Mouse (Mus musculus) right cerebral cortex, postnatal 10 days (tissue): ENCODE measurements around the gene Krit1.
"Not testable (repeated sequence)": the region's sequence is repeated elsewhere in the genome, so short reads cannot be mapped to it uniquely, and the experiment has no call there.

Experiments used
- DNase-seq, 2 experiments: peaks; one replicate each; pipeline ENCODE4 v3.0.0; 2021; ENCODE audit warnings: low spot score in 2 of 2

The Krit1 gene

DNA sequence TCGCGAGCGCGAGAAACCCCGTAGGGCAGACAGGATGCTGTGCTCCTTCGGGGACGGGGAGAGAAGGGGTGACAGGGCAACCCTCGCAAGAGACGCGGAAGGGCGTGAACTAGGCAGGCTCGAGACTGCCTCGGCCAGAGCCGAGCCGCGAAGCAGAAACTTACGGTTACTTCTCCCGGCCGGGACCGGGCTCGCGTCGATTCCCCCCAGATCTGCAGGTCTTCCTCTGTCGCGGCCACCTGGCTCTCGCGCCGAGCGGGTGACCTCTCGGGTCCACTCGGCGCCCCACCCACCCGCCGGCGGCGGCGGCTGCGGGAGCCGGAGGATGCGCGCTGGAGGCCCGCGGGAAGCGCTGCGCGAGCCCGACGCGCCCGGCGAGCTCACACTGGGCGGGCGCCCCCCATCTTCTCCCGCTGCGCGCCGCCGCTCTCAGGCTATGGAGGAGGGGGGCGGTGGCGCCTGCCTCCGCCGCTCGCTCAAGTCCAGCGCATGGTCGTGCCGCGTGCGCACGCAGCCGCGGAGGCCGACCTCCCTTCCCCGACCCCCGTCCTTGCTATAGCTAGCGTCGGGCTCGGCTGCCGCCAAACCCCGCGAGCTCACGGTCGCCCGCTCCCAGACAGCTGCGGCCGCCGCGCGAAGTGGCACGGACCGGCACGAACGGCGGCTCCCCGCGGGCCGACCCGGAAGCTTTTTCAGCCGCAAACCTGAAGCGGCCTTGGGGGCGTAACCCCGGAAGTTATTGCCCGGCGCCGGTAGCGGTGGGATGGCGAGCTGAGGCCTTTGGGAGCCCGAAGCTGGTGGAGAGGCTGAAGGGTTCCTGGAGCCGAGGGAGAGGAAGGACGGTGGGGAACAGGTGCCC lies at the start of gene Krit1, which contains the start of gene Ankib1:
Gene Krit1, plus strand, starts transcription at position 752 of the 859 bp plus-strand sequence.
Gene Ankib1, minus strand, starts transcription at position 493 of the 859 bp plus-strand sequence.
- DNase-seq = peak; percentile 95

DNA sequence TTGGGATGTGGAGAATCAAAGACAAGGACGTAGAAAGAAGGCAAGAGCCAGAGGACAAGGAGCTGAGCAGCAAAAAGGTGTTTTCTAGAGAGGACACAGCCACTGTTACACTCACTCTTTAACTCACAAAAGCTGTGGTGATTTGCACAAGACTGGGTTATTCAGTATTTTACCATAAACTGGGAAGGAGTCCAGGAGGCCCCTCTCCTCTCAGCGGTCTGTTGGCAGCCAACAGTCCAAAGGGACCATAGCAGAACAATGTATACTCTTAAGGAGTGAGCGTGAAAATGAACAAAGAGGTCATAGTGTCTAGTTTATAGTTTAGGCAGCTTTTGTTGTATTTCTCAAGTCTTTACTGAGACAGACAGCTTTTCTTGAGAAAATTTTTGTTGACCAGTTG lies 31.5 kb upstream of the Krit1 start:
- DNase-seq = no peak

DNA sequence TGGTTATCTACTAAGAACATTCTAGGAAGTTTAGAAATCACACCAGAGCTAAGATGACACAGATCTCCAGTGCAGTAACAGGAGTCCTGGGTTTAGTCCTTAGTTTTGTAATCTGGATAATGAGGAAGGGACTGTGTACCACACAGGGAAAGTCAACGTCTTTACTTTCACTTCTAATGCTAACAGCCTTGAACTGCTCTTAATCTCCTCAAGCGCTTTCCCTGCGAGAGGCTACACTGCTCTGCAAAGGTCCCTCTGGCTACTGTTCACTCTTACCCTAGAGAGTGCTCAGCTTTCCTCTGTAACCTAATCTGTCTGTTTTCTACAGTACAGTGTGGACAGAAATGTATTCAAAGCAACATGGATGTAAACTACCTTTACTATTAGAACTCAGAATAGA lies 31.0 kb upstream of the Krit1 start:
- no peak for DNase-seq

DNA sequence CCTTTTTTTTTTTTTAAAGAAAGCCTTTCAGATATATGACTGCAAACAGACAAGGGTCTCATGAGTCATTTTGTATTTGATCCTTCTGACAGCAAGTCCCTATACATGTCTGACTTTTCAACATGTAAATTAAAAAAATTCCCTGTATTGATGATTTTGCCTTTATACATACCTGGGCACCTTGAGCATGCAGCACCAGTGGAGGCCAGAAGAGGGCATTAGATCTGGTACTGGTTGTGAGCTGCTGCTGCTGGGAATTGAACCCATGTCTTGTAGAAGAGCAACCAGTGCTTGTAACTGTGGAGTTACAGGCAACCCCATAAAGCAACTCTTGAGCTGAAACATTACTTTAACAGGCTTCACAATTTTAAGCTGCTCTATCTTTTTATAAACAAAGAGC lies 20.3 kb upstream of the Krit1 start:
- no peak for DNase-seq

DNA sequence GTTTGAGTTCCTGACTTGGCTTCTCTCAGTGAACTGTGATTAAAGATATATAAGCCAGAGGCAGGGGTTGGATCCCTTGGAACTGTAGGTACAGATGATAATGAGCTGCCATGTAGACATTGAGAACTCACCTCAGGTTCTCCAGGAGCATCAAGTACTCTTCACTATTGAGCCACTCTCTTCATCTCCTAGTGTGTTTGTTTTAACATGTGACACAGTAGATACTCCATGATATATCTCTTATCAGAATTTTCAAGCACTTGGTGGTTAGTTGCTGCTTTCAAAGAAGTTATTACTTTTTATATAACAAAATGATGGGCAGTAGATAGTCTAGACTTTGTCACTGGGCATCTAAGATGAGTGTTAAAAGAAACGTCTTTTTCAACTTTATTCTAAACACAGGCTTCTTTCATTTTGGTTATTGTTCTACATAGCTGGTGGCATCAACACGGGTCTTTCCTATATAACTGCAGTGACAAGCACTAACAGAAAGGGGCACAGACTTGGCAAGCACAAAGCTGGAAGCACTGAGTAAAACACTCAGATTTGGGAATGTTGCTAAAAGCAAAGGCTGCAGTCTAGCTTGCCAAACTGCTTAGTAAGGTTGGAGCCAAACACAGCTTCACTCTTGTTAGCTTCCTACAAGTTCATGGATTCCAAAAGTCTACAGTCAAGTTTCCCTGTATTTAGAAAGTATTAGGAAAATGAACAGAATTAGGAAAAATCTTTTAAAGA lies 18.9 kb upstream of the Krit1 start:
- peak in 1 of 2 experiments; percentile 37 for DNase-seq

DNA sequence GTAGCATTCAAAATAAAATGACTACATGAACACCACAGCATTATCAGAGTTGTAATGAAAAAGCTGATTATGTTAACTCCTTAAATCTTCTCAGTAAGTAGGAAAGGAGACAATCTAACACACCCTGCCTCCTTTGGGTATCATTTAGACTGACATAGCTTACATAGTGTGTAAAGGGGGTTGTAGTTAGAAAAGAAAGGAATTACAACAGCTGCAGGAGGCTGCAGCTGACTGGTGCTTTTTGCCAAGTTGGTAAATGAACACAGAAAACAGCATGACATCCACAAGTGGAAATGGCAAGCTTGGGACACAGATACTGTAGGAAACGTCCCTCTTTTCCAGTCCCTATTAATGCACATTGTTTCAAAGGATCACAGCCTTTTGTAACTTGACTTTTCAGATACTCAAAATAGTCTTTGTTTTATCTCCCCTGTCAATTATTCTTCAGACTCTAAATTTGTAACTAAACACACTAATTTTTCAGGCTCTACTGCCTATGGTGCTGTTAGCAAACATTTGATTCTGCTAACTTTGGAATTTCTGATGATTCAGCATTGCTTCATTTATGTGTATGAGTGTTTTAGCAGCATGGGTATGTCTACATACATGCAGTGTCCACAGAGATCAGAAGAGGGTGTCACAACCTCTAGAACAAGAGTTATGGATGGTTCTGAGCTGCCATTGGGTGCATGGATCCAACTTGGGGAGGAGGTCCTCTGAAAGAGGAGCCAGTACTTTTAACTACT lies 18.1 kb upstream of the Krit1 start:
- no peak for DNase-seq

DNA sequence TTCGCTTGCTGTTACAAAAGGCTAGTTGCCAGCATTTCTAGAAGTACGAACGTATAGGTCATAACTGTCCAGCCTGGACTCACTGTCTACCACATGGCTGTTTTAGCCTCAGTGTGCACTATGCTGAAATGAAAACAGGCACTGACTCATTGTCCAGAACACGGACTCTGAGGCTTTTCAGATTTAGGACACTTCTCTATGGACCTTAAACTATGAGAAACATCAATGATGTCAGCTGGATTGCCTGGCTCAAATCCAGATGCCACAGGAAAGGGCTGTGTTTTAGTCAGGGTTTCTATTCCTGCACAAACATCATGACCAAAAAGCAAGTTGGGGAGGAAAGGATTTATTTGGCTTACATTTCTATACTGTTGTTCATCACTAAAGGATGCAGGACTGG lies 15.4 kb upstream of the Krit1 start:
- DNase-seq = no peak

DNA sequence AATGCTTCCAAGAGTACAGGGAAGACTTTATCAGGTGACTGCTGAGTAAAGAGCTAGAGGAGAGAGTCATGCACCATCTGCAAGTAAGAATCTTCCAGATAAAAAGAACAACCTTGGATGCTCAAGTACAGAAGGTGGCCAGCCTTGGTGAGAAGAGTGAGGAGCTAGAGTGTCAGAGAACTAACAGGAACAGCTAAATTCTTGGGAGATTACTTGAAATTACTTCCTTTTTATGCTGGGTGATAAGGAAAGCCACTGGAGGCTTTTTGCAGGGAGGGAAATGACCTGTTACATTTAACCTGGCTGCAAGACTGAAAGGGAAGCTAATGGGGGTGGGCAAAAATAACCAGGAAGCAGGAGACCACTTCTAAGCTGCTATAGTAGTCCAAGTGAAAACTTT lies 11.9 kb upstream of the Krit1 start:
- no peak for DNase-seq

- DNase-seq = not testable (repeated sequence)
Observed at GRCm38 (mm10) chr5:3797101-3797500, 5.9 kb upstream of the Krit1 start.

DNA sequence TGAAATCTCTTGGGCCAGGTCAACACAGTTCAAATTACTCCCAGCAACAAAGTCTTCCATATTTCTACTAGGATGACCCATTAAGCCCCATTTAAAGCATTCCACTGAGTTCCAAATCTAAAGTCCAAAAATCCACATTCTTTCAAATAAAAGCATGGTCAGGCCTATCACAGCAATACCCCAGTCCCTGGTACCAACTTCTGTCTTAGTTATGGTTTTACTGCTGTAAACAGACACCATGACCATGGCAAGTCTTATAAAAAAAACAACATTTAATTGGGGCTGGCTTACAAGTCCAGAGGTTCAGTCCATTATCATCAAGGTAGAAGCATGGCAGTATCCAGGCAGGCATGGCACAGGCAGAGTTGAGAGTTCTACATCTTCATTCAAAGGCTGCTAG lies 4.3 kb upstream of the Krit1 start:
- not testable (repeated sequence) for DNase-seq

- DNase-seq = no peak
Observed at GRCm38 (mm10) chr5:3800041-3800440, 2.9 kb upstream of the Krit1 start.

GRCm38 (mm10) chr5:3800881-3801280 lies 2.1 kb upstream of the Krit1 start:
- DNase-seq = no peak

- no peak for DNase-seq
Observed at GRCm38 (mm10) chr5:3801672-3802432, 1.1 kb upstream of the Krit1 start.

DNA sequence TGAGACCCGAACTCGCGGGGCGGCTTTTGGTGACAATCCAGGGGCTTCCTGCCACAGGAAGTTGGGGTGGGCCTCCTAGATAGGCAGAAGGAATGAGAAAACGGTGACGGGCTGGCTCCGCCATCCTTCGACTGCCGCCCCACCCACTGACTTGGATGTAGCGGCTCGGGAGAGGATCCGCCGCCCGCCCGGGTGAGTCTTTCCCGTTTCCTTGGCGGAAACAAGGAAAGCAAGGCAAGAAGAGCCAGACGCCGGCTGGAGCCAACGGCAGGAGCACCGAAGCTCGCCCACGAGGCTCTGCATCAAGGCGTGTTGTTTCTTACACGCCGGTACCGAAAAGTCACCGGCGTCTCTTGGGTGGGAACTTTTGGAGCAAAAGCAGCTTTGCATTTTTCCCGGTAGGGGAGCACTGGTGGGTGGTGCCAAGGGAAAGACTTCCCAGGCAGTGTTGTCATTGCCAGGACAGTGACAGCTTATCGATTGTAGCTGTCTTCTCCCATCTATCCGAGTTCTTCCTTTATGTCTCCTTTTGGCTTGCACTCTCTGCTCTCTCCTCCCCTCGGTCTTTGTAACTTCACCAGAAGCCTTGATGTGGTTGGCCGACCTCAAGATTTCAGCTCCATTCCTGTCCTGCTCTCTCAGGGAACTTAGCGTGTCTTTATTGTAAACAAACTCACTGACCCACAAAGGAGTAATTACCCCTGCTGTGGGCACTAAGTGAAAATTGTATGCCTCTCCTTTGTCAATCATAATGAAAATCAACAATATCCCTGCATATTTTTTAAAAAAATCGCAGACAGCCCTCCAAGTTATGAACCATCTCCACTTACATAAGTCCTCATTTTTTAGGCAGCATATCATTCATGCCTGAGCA lies 545 bp downstream of the Krit1 start:
- DNase-seq = no peak

GRCm38 (mm10) chr5:3808472-3808871 lies 5.5 kb downstream of the Krit1 start:
- DNase-seq = no peak

DNA sequence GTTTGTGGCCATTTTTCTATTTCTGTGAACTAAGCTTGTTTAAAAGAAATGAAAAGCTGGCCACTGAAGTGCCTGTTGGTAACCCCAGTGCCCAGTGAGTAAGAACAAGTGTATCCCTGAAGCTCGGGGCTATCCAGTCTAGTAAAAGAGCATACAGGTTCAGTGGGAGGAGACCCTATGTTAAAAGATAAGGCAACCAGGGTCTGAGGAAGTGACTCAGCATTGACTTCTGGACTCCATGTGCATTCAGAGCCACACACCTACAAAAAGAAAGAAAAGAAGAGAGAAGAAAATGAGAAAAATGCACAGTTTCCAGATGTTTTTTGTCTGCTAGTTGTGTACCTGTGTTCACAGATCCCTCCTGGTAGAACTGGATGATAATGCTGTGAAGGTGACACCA lies 31.1 kb downstream of the Krit1 start:
- no peak for DNase-seq

DNA sequence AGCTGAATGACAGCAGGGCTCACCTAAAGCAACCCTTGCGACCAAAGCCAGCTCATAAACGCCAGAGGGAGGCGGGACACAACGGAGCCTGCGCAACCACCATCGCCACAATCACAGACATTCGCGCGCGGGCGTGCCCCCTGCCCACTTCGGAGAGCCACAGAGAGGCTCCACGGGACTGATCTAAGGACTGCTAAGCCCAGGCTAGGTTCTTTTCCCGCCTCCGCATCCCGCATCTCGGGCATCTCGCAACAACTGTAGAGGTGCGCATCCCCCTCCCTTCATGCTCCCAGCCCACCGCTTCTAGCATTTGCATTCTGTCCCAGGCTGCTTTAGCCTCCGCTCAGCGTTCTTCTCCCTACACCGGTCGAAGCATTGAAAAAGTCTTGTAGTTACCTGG lies 42.0 kb downstream of the Krit1 start, which contains the start of gene Lrrd1:
Gene Lrrd1, plus strand, starts transcription at position 148 of the 400 bp plus-strand sequence.
- DNase-seq = peak; percentile 31 to 32

GRCm38 (mm10) chr5:3870161-3870560 lies 67.2 kb downstream of the Krit1 start:
- no peak for DNase-seq

GRCm38 (mm10) chr5:3872348-3872747 lies 69.4 kb downstream of the Krit1 start:
- DNase-seq = no peak

- no peak for DNase-seq
Observed at GRCm38 (mm10) chr5:3873485-3873884, 70.5 kb downstream of the Krit1 start.
